Mouse (Mus musculus): Measurements from ENCODE around the gene Zfp683. TPM values are rescaled to one million over a fixed set of nuclear protein-coding genes. Genes with fewer than 3 reads are reported as not detected.

Zfp683 gene
- total RNA-seq (2023): not detected in 2 replicates

GRCm38 (mm10) chr4:134053538-134053937, at the start of gene Zfp683:
TSS of gene Zfp683 (plus strand) at chr4:134053838.

GRCm38 (mm10) chr4:134018779-134019145, 34.9 kb upstream of the Zfp683 start, which contains the start of gene Lin28a:
TSS of gene Lin28a (minus strand) at chr4:134018841.

DNA sequence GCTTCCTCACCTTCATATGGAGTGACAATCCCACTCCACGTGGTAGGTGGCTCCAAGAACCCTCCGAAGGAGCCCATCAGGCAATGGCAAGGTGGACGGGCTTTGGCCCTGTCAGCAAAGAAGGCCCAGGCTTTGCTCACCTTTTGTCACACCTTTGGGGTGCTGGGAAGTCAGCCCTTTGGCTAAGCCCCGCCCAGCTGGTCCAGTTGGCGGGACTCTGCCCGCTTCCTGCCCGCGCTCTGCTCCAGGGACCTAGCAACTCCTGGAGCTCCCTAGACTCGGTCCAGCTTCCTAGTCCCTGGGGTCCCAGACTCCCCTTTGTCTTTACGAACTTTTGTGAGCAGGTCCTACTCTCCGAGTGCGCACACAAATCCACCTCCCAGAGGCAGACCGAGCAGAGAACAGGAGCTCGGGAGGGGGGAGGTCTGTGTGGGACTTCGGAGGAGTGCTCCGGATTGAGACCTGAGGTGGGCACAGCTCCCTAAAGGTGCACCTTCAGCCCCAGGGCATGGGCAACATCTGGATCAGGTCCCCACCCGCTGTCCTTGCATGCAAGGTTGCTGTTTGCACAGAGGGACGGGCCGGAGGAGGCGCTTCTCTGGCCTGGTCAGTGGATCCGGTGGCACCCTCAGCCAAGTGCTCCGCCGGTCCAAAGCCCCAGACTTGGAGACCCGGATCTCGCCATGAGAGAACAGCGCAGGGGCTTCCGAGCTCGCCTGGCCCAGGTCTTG, 6.7 kb downstream of the Zfp683 start, which contains the start of gene Crybg2:
Crybg2 (plus strand) TSS at position 681 of the 731 bp plus-strand sequence.

DNA sequence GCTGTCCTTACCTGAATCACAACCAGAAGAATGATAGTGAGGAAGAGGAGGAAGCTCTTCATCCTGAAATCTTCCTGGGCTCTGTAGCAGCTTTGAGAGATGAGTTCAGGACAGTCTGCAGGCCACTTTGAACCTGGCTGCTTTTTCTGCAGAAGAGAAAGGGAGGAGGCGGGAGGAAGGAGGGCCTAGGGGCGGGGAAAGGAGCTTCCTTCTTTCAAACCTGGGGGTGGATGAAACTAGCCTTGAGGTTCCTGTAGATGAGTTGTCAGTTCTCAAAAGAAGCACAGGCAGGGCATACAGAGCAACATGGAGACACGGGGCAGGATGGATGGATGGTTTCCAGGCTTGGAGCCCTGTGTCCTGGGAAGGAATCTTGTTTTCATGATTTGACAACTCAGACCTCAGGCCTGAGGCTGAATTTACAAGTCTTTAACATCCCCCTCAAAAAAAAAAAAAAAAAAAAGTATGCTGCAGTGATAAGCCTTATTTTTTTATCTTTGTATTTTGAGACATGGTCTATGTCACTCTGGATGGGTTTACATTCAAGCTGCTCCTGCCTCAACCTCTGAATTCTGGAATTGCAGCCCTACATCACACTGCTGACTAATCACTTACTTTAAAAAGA, 41.4 kb downstream of the Zfp683 start, which contains the start of gene Cd52:
Cd52 (minus strand) TSS at position 160 of the 625 bp plus-strand sequence.

GRCm38 (mm10) chr4:134101979-134102741, 48.5 kb downstream of the Zfp683 start, which contains the start of gene Ubxn11:
TSS of gene Ubxn11 (plus strand) at chr4:134102570.

Other genes with a start within 250 kb of the Zfp683 start
- 224 and 233 TPM in 2 replicates for gene Rps6ka1, start 166.0 kb upstream of the Zfp683 start, total RNA-seq (2023)
- 1,291 and 1,358 TPM in 2 replicates for gene Hmgn2, start 85.2 kb upstream of the Zfp683 start, total RNA-seq (2023)
- gene Dhdds, start 52.9 kb upstream of the Zfp683 start, total RNA-seq (2023): 55.6 and 75.5 TPM in 2 replicates
- 51.1 and 63.5 TPM in 2 replicates for gene Lin28a, start 35.0 kb upstream of the Zfp683 start, total RNA-seq (2023)
- 0.69 and 2.8 TPM in 2 replicates for gene Crybg2, start 7.0 kb downstream of the Zfp683 start, total RNA-seq (2023)
- 1,176 and 1,704 TPM in 2 replicates for gene Cd52, start 41.2 kb downstream of the Zfp683 start, total RNA-seq (2023)
- 10.6 and 11.1 TPM in 2 replicates for gene Ubxn11, start 48.7 kb downstream of the Zfp683 start, total RNA-seq (2023)
- gene Sh3bgrl3, start 75.0 kb downstream of the Zfp683 start, total RNA-seq (2023): 858 and 1,045 TPM in 2 replicates
- gene Cep85, start 133.3 kb downstream of the Zfp683 start, total RNA-seq (2023): 11.3 and 11.6 TPM in 2 replicates
- gene Gm7534, start 149.2 kb downstream of the Zfp683 start, total RNA-seq (2023): not detected in 2 replicates
- gene Catsper4, start 173.5 kb downstream of the Zfp683 start, total RNA-seq (2023): not detected in 2 replicates
- not detected in 2 replicates for gene Cnksr1, start 184.6 kb downstream of the Zfp683 start, total RNA-seq (2023)
- gene E130218I03Rik, start 189.8 kb downstream of the Zfp683 start, total RNA-seq (2023): not detected in 2 replicates
- gene Zfp593, start 191.8 kb downstream of the Zfp683 start, total RNA-seq (2023): 3.5 and 3.6 TPM in 2 replicates
- not detected in 2 replicates for gene Gm30191, start 193.1 kb downstream of the Zfp683 start, total RNA-seq (2023)
- gene Grrp1, start 200.3 kb downstream of the Zfp683 start, total RNA-seq (2023): not detected in 2 replicates
- gene Pdik1l, start 234.1 kb downstream of the Zfp683 start, total RNA-seq (2023): 9.7 and 11.7 TPM in 2 replicates

Measured in neutrophil, adult 65 days (primary cell).